Comparison of ENCODE assay signal across 8 mouse cellular contexts in genomic region chr9:13299190-13299589, GRCm38 (mm10). TPM values are rescaled to one million over a fixed set of nuclear protein-coding genes. Genes with fewer than 3 reads are reported as not detected.
DNase-seq lines count a peak whose midpoint lies in the region; ATAC-seq and TF ChIP-seq lines count a peak whose summit lies in the region.

No protein-coding gene starts in this region.

- ATAC-seq in heart, embryonic 16.5 days (replicated peaks; ENCODE audit: extremely low read depth, insufficient read depth, low FRiP score), result no peak
- ATAC-seq in lung, embryonic 16.5 days (ENCODE audit: low read depth), result no peak
- no peak for ATAC-seq in megakaryocyte-erythroid progenitor cell, adult 5-6 weeks (replicated peaks; ENCODE audit: low FRiP score, low TSS enrichment, poor library complexity, severe bottlenecking)

- no peak for TF ChIP-seq POLR2A in kidney, adult 2 months (IDR thresholded peaks at IDR 0.05; ENCODE audit: low read depth, low read length)
- TF ChIP-seq POLR2A in cortical plate, adult 2 months (IDR thresholded peaks at IDR 0.05; ENCODE audit: extremely low read depth, insufficient read depth, low read length), result no peak

- peak overlapping the region; percentile 5; the same call in 1 of the 2 replicates for H3K4me3 ChIP-seq in kidney, adult 2 months (ENCODE audit: insufficient read depth, low read depth, low read length)
- no peak overlapping the region for H3K4me3 ChIP-seq in cortical plate, adult 2 months (ENCODE audit: insufficient read depth, low read length)
- H3K4me3 ChIP-seq in heart, embryonic 16.5 days (ENCODE audit: low read length), result peak overlapping the region; percentile 84
- peak overlapping the region; percentile 69 for H3K4me3 ChIP-seq in lung, embryonic 16.5 days (ENCODE audit: low read length)

- no peaks in the 10 kb centered on the region for H3K36me3 ChIP-seq in kidney, adult 2 months (ENCODE audit: control insufficient read depth, insufficient read depth, low read length)
- no peaks in the 10 kb centered on the region for H3K36me3 ChIP-seq in heart, embryonic 16.5 days (ENCODE audit: control insufficient read depth, insufficient read depth)
- no peaks in the 10 kb centered on the region for H3K36me3 ChIP-seq in lung, embryonic 16.5 days (ENCODE audit: control insufficient read depth, insufficient read depth, low read length)

- TF ChIP-seq CTCF in kidney, adult 2 months (conservative IDR thresholded peaks at IDR 0.05; ENCODE audit: insufficient read depth, insufficient read length, low read depth, low read length), result no peak
- no peak for TF ChIP-seq CTCF in cortical plate, adult 2 months (IDR thresholded peaks at IDR 0.05; ENCODE audit: extremely low read depth, insufficient read depth, low read length)

- H3K4me1 ChIP-seq in kidney, adult 2 months (ENCODE audit: control insufficient read depth, insufficient read depth, low read length), result peaks cover 21% of the 10 kb centered on the region
- peaks cover 3% of the 10 kb centered on the region; the same call in 1 of the 2 replicates for H3K4me1 ChIP-seq in cortical plate, adult 2 months (ENCODE audit: control insufficient read depth, insufficient read depth, low read length)
- H3K4me1 ChIP-seq in heart, embryonic 16.5 days (ENCODE audit: control insufficient read depth, insufficient read depth, low read length), result peaks cover 49% of the 10 kb centered on the region
- H3K4me1 ChIP-seq in lung, embryonic 16.5 days (replicated peaks; ENCODE audit: control insufficient read depth, insufficient read depth, low read length), result peaks cover 52% of the 10 kb centered on the region

- H3K4me2 ChIP-seq in heart, embryonic 16.5 days (ENCODE audit: low read depth, low read length), result peak overlapping the region; percentile 97
- peak overlapping the region; percentile 67 for H3K4me2 ChIP-seq in lung, embryonic 16.5 days (ENCODE audit: low read depth, low read length)

- H3K27ac ChIP-seq in kidney, adult 2 months (ENCODE audit: insufficient read depth, low read depth, low read length), result peak overlapping the region; percentile 32; the same call in 1 of the 2 replicates
- peak overlapping the region; percentile 45; the same call in 1 of the 2 replicates for H3K27ac ChIP-seq in cortical plate, adult 2 months (ENCODE audit: insufficient read depth, low read length)
- peak overlapping the region; percentile 80 for H3K27ac ChIP-seq in heart, embryonic 16.5 days (ENCODE audit: low read length)
- peak overlapping the region; percentile 9; the same call in 1 of the 2 replicates for H3K27ac ChIP-seq in lung, embryonic 16.5 days (ENCODE audit: low read length)

- DNase-seq in kidney, adult 2 months, result no peak
- no peak for DNase-seq in kidney, adult 9 months
- no peak for DNase-seq in ovary, postnatal 36 days (ENCODE audit: low spot score)
- no peak for DNase-seq in embryo, embryonic 10.5 days (ENCODE audit: low spot score)

- H3K9me3 ChIP-seq in heart, embryonic 16.5 days (replicated peaks; ENCODE audit: control insufficient read depth, low read length), result no peaks in the 10 kb centered on the region
- H3K9me3 ChIP-seq in lung, embryonic 16.5 days (ENCODE audit: control insufficient read depth, low read length), result no peaks in the 10 kb centered on the region

- WGBS in kidney, adult 2 months, result 68% methylated on average over 6 of the region's 6 CpGs
- 69% methylated on average over 6 of the region's 6 CpGs for WGBS in heart, embryonic 16.5 days
- 81% methylated on average over 6 of the region's 6 CpGs for WGBS in lung, embryonic 16.5 days

- no peaks in the 10 kb centered on the region for H3K27me3 ChIP-seq in kidney, adult 2 months (replicated peaks; ENCODE audit: control insufficient read depth, insufficient read depth, low read length)
- H3K27me3 ChIP-seq in heart, embryonic 16.5 days (ENCODE audit: control insufficient read depth, insufficient read depth, low read length), result no peaks in the 10 kb centered on the region
- no peaks in the 10 kb centered on the region for H3K27me3 ChIP-seq in lung, embryonic 16.5 days (ENCODE audit: control insufficient read depth, insufficient read depth, low read depth, low read length)

- peak overlapping the region; percentile 63; the same call in 1 of the 2 replicates for H3K9ac ChIP-seq in heart, embryonic 16.5 days (ENCODE audit: low read length)
- H3K9ac ChIP-seq in lung, embryonic 16.5 days (ENCODE audit: low read length), result peak overlapping the region; percentile 73

RNA-seq across cellular contexts. Expression of gene Maml2, which starts 1.4 kb away (rescaled TPM):
- polyA plus RNA-seq in kidney, adult 2 months (2012; rRNA removed), result 4.6 and 4.8 TPM in 2 replicates
- 5.5 and 6.6 TPM in 2 replicates for polyA plus RNA-seq in cortical plate, adult 2 months (2012; rRNA removed)
- polyA plus RNA-seq in heart, embryonic 16.5 days (2015; fragmentation: Nextera tagmentation; extraction: Ambion mirVana), result 8.8 and 9.0 TPM in 2 replicates
- 15.3 and 15.6 TPM in 2 replicates for polyA plus RNA-seq in lung, embryonic 16.5 days (2015; fragmentation: Nextera tagmentation; extraction: Ambion mirVana)
- total RNA-seq in megakaryocyte-erythroid progenitor cell, adult 5-6 weeks (2014; fragmentation: Nextera tagmentation), result 0.45 and 1.2 TPM in 2 replicates
- 0.53 and 1.2 TPM in 2 replicates for total RNA-seq in megakaryocyte-erythroid progenitor cell, adult 5-6 weeks (2017)

RNA-seq across cellular contexts. Expression of gene Ccdc82, which starts 52.4 kb away (rescaled TPM):
- 5.8 and 6.7 TPM in 2 replicates for polyA plus RNA-seq in kidney, adult 2 months (2012; rRNA removed)
- polyA plus RNA-seq in cortical plate, adult 2 months (2012; rRNA removed), result 17.4 and 18.2 TPM in 2 replicates
- 8.5 and 8.7 TPM in 2 replicates for polyA plus RNA-seq in heart, embryonic 16.5 days (2015; fragmentation: Nextera tagmentation; extraction: Ambion mirVana)
- polyA plus RNA-seq in lung, embryonic 16.5 days (2015; fragmentation: Nextera tagmentation; extraction: Ambion mirVana), result 14.5 and 16.3 TPM in 2 replicates
- total RNA-seq in megakaryocyte-erythroid progenitor cell, adult 5-6 weeks (2014; fragmentation: Nextera tagmentation), result 31.2 and 36.8 TPM in 2 replicates
- total RNA-seq in megakaryocyte-erythroid progenitor cell, adult 5-6 weeks (2017), result 37.6 and 44.8 TPM in 2 replicates

RNA-seq across cellular contexts. Expression of gene Jrkl, which starts 53.6 kb away (rescaled TPM):
- polyA plus RNA-seq in kidney, adult 2 months (2012; rRNA removed), result 0.48 and 0.91 TPM in 2 replicates
- 4.7 and 5.0 TPM in 2 replicates for polyA plus RNA-seq in cortical plate, adult 2 months (2012; rRNA removed)
- polyA plus RNA-seq in heart, embryonic 16.5 days (2015; fragmentation: Nextera tagmentation; extraction: Ambion mirVana), result 8.0 and 8.3 TPM in 2 replicates
- polyA plus RNA-seq in lung, embryonic 16.5 days (2015; fragmentation: Nextera tagmentation; extraction: Ambion mirVana), result 9.3 and 11.1 TPM in 2 replicates
- 2.1 and 4.4 TPM in 2 replicates for total RNA-seq in megakaryocyte-erythroid progenitor cell, adult 5-6 weeks (2014; fragmentation: Nextera tagmentation)
- 3.1 and 9.8 TPM in 2 replicates for total RNA-seq in megakaryocyte-erythroid progenitor cell, adult 5-6 weeks (2017)

Comparison
In these comparisons a context has a peak if more than half of its experiments do, and no peak if none do; other contexts are left out.
1. H3K27ac ChIP-seq: peak in every context shown above with its lines; median percentile 80 in heart, embryonic 16.5 days; 45 in cortical plate, adult 2 months; 32 in kidney, adult 2 months; 9 in lung, embryonic 16.5 days.